16 mouse cellular contexts compared by ENCODE assay signal in genomic region chr17:44344542-44344941, GRCm38 (mm10).
DNase-seq lines count a peak whose midpoint lies in the region; ATAC-seq lines count a peak whose summit lies in the region.
"Had no signal": no experiment of that assay in that cellular context is flagged by ENCODE, and none has a peak within 500 bp of the region (broad histone marks: within the 10 kb centered on the region; RNA-seq: fewer than 3 reads in every experiment).

No protein-coding gene starts in this region.

- intact Hi-C loops in left cerebral cortex, postnatal 14 days (cut with DNase I) = no loop called here
- intact Hi-C loops in left cerebral cortex, postnatal 36 days (cut with DNase I) = no loop called here

- peak; percentile 37; the same call in 1 of the 2 replicates for ATAC-seq in granulocyte monocyte progenitor cell, adult 5-6 weeks (replicated peaks; ENCODE audit: poor library complexity, severe bottlenecking)
- ATAC-seq: forebrain, embryonic 13.5 days; forebrain, embryonic 15.5 days; forebrain, postnatal 0 days had no signal

- DNase-seq in left cerebral cortex, postnatal 14 days (ENCODE audit: low spot score in 2 of 2) = peak; percentile 11 to 18
- no peak for DNase-seq in left cerebral cortex, postnatal 36 days (ENCODE audit: low spot score in 2 of 2)
- peak; percentile 20 for DNase-seq in brain, adult 2 months (ENCODE audit: low read depth, low spot score)
- no peak for DNase-seq in layer of hippocampus, adult 9-11 months
- DNase-seq: adrenal gland, adult 2 months; adrenal gland, postnatal 10 days; adrenal gland, postnatal 25 days; cerebellum, adult 11-12 months; cerebellum, adult 2 months; cerebellum, adult 9-10 months; cerebellum, postnatal 10 days; cerebellum, postnatal 25 days; forebrain, postnatal 0 days had no signal

Comparison
In these comparisons a context has a peak if more than half of its experiments do, and no peak if none do; other contexts are left out.
1. DNase-seq: peak in left cerebral cortex, postnatal 14 days (2 of 2) and brain, adult 2 months (single experiment); none in left cerebral cortex, postnatal 36 days (0 of 2) and layer of hippocampus, adult 9-11 months (single experiment).